Mouse (Mus musculus): ENCODE measurements around the gene Pou2f2.

Gene Pou2f2

GRCm38 (mm10) chr7:25106790-25107502 lies 72.6 kb downstream of the Pou2f2 start:
- TF ChIP-seq GATA4 (IDR thresholded peaks at IDR 0.05; ENCODE audit: insufficient replicate concordance, low read length), result no peak

DNA sequence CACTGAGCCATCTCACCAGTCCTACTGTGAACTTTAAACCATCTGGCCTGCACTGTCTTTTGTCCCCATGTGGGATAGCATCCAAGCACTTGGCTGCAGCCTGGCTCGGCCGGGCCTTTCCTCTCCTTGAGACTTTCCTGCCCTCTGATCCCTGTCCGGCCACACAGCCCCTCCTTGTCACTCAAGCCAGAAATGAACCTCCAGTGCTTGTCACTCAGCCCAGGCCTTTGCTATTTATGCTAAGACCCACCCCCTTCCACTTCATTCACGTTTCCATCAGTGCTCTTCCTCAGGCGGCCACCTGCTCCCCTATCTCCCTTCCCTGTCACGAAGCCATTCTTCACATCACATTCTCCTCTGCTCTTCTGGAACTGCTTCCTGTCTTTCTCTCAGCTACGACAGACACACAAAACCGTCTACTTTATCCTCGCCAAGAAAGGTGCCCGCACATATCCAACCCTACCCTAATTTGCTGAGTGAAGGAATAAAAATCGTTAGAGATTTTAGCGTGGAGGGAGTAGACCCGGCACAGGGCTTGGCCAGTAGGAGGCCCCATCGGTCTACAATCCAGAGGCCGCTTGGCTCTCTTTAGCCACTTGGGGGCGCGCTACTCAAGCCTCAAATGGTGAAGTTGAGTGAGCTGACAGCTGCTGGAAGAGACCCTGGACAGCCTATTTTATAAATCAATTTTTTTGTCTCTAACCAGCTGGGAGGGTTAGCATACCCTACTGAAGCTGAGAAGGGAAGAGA lies 73.9 kb downstream of the Pou2f2 start:
- TF ChIP-seq GATA4 (IDR thresholded peaks at IDR 0.05; ENCODE audit: insufficient replicate concordance, low read length), result no peak

GRCm38 (mm10) chr7:25099581-25099980 lies 79.9 kb downstream of the Pou2f2 start:
- no peak for TF ChIP-seq GATA4 (IDR thresholded peaks at IDR 0.05; ENCODE audit: insufficient replicate concordance, low read length)

- no peak for TF ChIP-seq GATA4 (IDR thresholded peaks at IDR 0.05; ENCODE audit: insufficient replicate concordance, low read length)
These were observed 81.4 kb downstream of the Pou2f2 start for GRCm38 (mm10) chr7:25098169-25098568.

DNA sequence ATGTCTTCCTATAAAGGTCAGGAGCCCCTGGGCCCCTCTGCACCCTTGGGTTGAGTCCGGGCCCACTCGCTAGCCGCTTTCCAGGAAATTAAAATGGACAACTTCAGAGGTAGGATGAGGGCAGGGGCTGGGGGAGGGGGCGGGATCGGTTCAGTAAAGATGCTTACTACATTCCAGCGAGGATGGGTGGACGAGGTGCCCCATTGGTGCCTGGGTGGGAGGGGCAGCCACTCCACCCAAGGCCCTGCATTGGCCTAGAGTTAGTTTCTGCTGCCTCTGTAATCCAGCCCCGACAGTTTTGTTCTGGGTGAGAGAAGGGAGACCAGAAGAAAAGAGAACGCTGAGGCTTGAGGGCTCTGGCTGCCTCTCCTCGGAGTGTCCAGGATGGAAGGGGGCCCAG lies 89.7 kb downstream of the Pou2f2 start:
- TF ChIP-seq GATA4 (IDR thresholded peaks at IDR 0.05; ENCODE audit: insufficient replicate concordance, low read length), result no peak

DNA sequence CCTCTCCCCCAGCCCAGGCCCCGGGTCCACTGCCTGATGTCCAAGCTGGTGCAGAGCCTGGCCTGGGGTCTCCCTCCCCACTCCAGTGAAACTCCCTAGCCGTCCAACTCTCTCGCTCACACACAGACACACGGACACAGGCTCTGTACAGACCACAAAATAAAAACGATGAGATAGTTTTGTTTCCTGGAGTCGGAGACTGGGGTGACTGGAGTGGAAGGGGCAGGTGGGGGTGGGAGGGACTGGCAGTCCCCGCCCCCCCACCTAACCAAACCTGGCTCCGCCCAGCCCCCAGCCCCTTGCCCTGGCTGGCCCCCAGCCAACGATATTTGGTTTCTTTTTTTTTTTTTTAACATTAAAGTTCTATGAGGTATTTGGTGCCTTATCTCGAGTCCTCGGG lies 90.6 kb downstream of the Pou2f2 start:
- no peak for TF ChIP-seq GATA4 (IDR thresholded peaks at IDR 0.05; ENCODE audit: insufficient replicate concordance, low read length)

GRCm38 (mm10) chr7:25088531-25088930 lies 91.0 kb downstream of the Pou2f2 start:
- TF ChIP-seq GATA4 (IDR thresholded peaks at IDR 0.05; ENCODE audit: insufficient replicate concordance, low read length), result no peak

- no peak for TF ChIP-seq GATA4 (IDR thresholded peaks at IDR 0.05; ENCODE audit: insufficient replicate concordance, low read length)
These were observed 91.6 kb downstream of the Pou2f2 start for GRCm38 (mm10) chr7:25087972-25088371.

GRCm38 (mm10) chr7:25087256-25087912 lies 92.1 kb downstream of the Pou2f2 start:
- no peak for TF ChIP-seq GATA4 (IDR thresholded peaks at IDR 0.05; ENCODE audit: insufficient replicate concordance, low read length)

DNA sequence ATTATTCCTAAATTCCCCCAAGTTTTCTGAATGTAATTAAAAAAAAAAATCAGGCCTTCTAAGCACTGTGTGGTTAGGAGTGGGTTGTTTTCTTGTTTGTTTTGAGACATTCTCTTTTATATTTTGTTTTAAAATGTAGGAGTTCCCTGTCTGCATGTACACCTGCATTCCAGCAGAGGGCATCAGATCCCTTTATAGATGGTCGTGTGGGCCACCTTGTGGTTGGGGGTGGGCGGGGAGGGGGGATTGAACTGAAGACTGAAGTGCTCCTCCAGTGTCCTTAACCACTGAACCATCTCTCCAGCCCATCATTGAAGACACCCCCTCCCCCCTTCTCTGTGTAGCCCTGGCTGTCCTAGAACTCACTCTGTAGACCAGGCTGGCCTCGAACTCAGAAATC lies 92.9 kb downstream of the Pou2f2 start:
- TF ChIP-seq GATA4 (IDR thresholded peaks at IDR 0.05; ENCODE audit: insufficient replicate concordance, low read length), result no peak

DNA sequence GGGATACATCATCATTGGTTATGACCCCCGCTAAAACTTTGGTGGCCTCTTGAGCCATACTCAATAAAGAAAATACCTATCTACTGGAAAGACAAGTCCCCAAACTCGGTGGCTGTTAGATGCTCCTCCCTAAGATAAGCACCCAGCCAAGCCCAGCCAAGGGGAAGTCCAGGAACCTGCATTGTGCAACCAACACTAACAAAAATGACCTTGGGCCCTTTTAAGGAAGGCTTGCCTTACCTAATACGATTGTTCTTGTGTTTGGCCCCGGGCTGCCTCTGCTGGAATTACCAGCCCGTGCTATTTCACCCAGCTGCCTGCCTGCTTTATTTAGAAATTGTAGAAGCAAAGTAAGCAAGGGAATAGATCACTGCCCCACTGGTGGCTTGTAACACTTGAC lies 94.9 kb downstream of the Pou2f2 start:
- peak; percentile 15; the same call in 1 of the 2 replicates for TF ChIP-seq GATA4 (IDR thresholded peaks at IDR 0.05; ENCODE audit: insufficient replicate concordance, low read length)

- no peak for TF ChIP-seq GATA4 (IDR thresholded peaks at IDR 0.05; ENCODE audit: insufficient replicate concordance, low read length)
These were observed 97.0 kb downstream of the Pou2f2 start for GRCm38 (mm10) chr7:25082510-25082909.

GRCm38 (mm10) chr7:25080431-25080830 lies 99.1 kb downstream of the Pou2f2 start:
- no peak for TF ChIP-seq GATA4 (IDR thresholded peaks at IDR 0.05; ENCODE audit: insufficient replicate concordance, low read length)

- TF ChIP-seq GATA4 (IDR thresholded peaks at IDR 0.05; ENCODE audit: insufficient replicate concordance, low read length), result no peak
These were observed 100.0 kb downstream of the Pou2f2 start for GRCm38 (mm10) chr7:25079496-25080026.

DNA sequence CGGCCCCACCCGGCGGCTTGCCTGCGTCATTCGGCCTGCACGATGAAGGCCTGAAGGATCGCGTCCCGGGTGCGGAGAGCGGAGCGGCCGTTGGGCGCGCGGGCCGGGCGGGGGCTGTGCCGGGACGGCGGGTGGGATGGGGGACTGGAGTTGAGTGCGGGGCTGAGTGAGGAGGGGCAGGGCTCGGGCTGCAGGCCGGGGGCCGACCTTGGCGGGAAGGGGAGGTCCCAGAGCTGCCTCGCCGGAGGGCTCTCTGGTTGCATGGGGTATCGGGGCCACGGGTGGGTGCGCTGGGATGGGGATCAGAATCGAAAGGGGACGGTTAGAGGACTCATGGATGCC lies 102.1 kb downstream of the Pou2f2 start:
- TF ChIP-seq GATA4 (IDR thresholded peaks at IDR 0.05; ENCODE audit: insufficient replicate concordance, low read length), result no peak

Measured in liver, adult (tissue).